Mouse (Mus musculus) embryonic facial prominence, embryonic 15.5 days (tissue): Measurements from ENCODE around the gene Ttc28. TPM values are rescaled to one million over a fixed set of nuclear protein-coding genes. Genes with fewer than 3 reads are reported as not detected.

Experiments used
- ATAC-seq: fragments of 200-750 bp; cut with Nextera tagmentation; 2 replicates; pipeline ENCODE4 v1.8.0; 2017; ENCODE audit warnings: low read depth, moderate TSS enrichment; ENCODE audit not compliant: insufficient number of reproducible peaks, low FRiP score, low TSS enrichment
- H3K27ac ChIP-seq: fragments of 300-500 bp; sonication (generic); replicated peaks from 2 replicates; pipeline ENCODE4 v1.5.1; 2015; ENCODE audit warnings: mild to moderate bottlenecking, inconsistent platforms
- H3K27me3 ChIP-seq: fragments of 300-500 bp; sonication (generic); 2 replicates; pipeline ENCODE4 v1.6.1; 2015; ENCODE audit warnings: inconsistent platforms
- H3K36me3 ChIP-seq: fragments of 300-500 bp; sonication (generic); 2 replicates; pipeline ENCODE4 v1.6.1; 2015; ENCODE audit warnings: mild to moderate bottlenecking, inconsistent platforms
- H3K4me1 ChIP-seq: fragments of 300-500 bp; sonication (generic); 2 replicates; pipeline ENCODE4 v1.6.1; 2015; ENCODE audit warnings: inconsistent platforms
- H3K4me2 ChIP-seq: fragments of 300-500 bp; sonication (generic); replicated peaks from 2 replicates; pipeline ENCODE4 v1.6.1; 2015; ENCODE audit warnings: mild to moderate bottlenecking, inconsistent platforms
- H3K4me3 ChIP-seq: fragments of 300-500 bp; sonication (generic); replicated peaks from 2 replicates; pipeline ENCODE4 v1.5.1; 2015; ENCODE audit warnings: mild to moderate bottlenecking, inconsistent platforms
- H3K9ac ChIP-seq: fragments of 300-500 bp; sonication (generic); 2 replicates; pipeline ENCODE4 v1.6.1; 2015; ENCODE audit warnings: inconsistent platforms
- H3K9me3 ChIP-seq: fragments of 300-500 bp; sonication (generic); replicated peaks from 2 replicates; pipeline ENCODE4 v1.6.1; 2016; ENCODE audit warnings: inconsistent platforms
- WGBS: fragments of 180-500 bp; shearing (Covaris S2); methylation state at CpG from one replicate; pipeline ENCODE4 v1.1.7; 2015; 5-methylcytosine and 5-hydroxymethylcytosine counted together
- polyA plus RNA-seq: library from polyadenylated mRNA; unstranded; fragments of >200 nt; fragmentation: Nextera tagmentation; extraction: Ambion mirVana; gene quantifications from 2 replicates; pipeline ENCODE4 v1.2.1, GENCODE M21; 2015

Gene Ttc28
- polyA plus RNA-seq, 1 experiment from 2014 or later: 12.7 TPM

GRCm38 (mm10) chr5:111227850-111228249 lies 348.2 kb downstream of the Ttc28 start:
- Histone ChIP-seq H3K9me3 (no peaks in the 10 kb centered on the region), H3K4me1 (peaks cover 38% of the 10 kb centered on the region), H3K4me3 (no peak overlapping the region), H3K9ac (no peak overlapping the region), H3K36me3 (peaks cover 43% of the 10 kb centered on the region), H3K27me3 (no peaks in the 10 kb centered on the region), H3K27ac (peak overlapping the region; percentile 76), H3K4me2 (no peak overlapping the region)
- no peak for ATAC-seq
- 13% methylated on average over 5 of the region's 5 CpGs for WGBS

- peaks cover 44% of the 10 kb centered on the region for H3K4me1 ChIP-seq
- no peak overlapping the region for H3K4me2 ChIP-seq
- WGBS: 33% methylated on average over 14 of the region's 14 CpGs
- no peak overlapping the region for H3K9ac ChIP-seq
- ATAC-seq: peak; percentile 39; the same call in 1 of the 2 replicates
- H3K27ac ChIP-seq: peak overlapping the region; percentile 76
- no peaks in the 10 kb centered on the region for H3K27me3 ChIP-seq
- H3K9me3 ChIP-seq: no peaks in the 10 kb centered on the region
- H3K4me3 ChIP-seq: no peak overlapping the region
- H3K36me3 ChIP-seq: peaks cover 38% of the 10 kb centered on the region
Measured at GRCm38 (mm10) chr5:111228302-111229040, 348.9 kb downstream of the Ttc28 start.

GRCm38 (mm10) chr5:111229041-111229394 lies 349.4 kb downstream of the Ttc28 start:
- H3K4me3 ChIP-seq: no peak overlapping the region
- no peak overlapping the region for H3K9ac ChIP-seq
- peaks cover 32% of the 10 kb centered on the region for H3K36me3 ChIP-seq
- H3K27me3 ChIP-seq: no peaks in the 10 kb centered on the region
- H3K4me2 ChIP-seq: no peak overlapping the region
- WGBS: 53% methylated on average over 12 of the region's 12 CpGs
- H3K9me3 ChIP-seq: no peaks in the 10 kb centered on the region
- peak overlapping the region; percentile 76 for H3K27ac ChIP-seq
- H3K4me1 ChIP-seq: peaks cover 45% of the 10 kb centered on the region
- ATAC-seq: no peak

GRCm38 (mm10) chr5:111229671-111230070 lies 350.1 kb downstream of the Ttc28 start:
- no peaks in the 10 kb centered on the region for H3K9me3 ChIP-seq
- H3K27ac ChIP-seq: no peak overlapping the region
- H3K36me3 ChIP-seq: peaks cover 26% of the 10 kb centered on the region; the same call in 1 of the 2 replicates
- H3K4me2 ChIP-seq: no peak overlapping the region
- H3K4me3 ChIP-seq: no peak overlapping the region
- no peak overlapping the region for H3K9ac ChIP-seq
- H3K4me1 ChIP-seq: peaks cover 45% of the 10 kb centered on the region
- 48% methylated on average over 3 of the region's 3 CpGs for WGBS
- no peaks in the 10 kb centered on the region for H3K27me3 ChIP-seq
- ATAC-seq: no peak

GRCm38 (mm10) chr5:111231044-111231443 lies 351.4 kb downstream of the Ttc28 start:
- Histone ChIP-seq H3K4me2 (no peak overlapping the region), H3K36me3 (peaks cover 28% of the 10 kb centered on the region; the same call in 1 of the 2 replicates)
- 73% methylated on average over 13 of the region's 13 CpGs for WGBS

DNA sequence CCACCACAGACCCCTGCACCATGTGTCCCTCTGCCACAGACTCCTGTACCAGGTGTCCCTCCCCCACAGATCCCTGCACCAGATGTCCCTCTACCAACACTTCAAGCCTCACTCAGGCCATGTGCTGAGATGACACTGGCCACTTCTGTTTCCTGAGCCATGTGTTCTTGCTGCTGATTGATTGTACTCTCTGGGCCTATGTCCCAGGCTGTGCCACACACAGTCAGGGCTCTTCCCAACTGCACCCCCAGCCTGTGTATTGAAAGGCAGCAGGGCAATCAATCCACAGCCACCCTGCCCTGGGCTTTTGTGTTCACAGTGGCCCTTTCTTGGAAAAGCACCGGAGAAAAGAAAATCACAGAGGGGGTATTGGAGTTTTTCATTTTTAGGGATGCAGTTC lies 352.2 kb downstream of the Ttc28 start:
- H3K36me3 ChIP-seq: peaks cover 35% of the 10 kb centered on the region
- no peak overlapping the region for H3K4me3 ChIP-seq
- H3K27ac ChIP-seq: no peak overlapping the region
- no peaks in the 10 kb centered on the region for H3K9me3 ChIP-seq
- peaks cover 57% of the 10 kb centered on the region for H3K4me1 ChIP-seq
- WGBS: 89% methylated on average over 1 of the region's 1 CpGs
- no peaks in the 10 kb centered on the region for H3K27me3 ChIP-seq
- no peak overlapping the region for H3K9ac ChIP-seq
- no peak for ATAC-seq
- no peak overlapping the region for H3K4me2 ChIP-seq

More at GRCm38 (mm10) chr5:111231044-111231443, 351.4 kb downstream of the Ttc28 start:
- no peak overlapping the region for H3K4me3 ChIP-seq
- H3K9ac ChIP-seq: no peak overlapping the region
- no peak overlapping the region for H3K27ac ChIP-seq
- peaks cover 54% of the 10 kb centered on the region for H3K4me1 ChIP-seq
- ATAC-seq: no peak
- H3K9me3 ChIP-seq: no peaks in the 10 kb centered on the region
- no peaks in the 10 kb centered on the region for H3K27me3 ChIP-seq

DNA sequence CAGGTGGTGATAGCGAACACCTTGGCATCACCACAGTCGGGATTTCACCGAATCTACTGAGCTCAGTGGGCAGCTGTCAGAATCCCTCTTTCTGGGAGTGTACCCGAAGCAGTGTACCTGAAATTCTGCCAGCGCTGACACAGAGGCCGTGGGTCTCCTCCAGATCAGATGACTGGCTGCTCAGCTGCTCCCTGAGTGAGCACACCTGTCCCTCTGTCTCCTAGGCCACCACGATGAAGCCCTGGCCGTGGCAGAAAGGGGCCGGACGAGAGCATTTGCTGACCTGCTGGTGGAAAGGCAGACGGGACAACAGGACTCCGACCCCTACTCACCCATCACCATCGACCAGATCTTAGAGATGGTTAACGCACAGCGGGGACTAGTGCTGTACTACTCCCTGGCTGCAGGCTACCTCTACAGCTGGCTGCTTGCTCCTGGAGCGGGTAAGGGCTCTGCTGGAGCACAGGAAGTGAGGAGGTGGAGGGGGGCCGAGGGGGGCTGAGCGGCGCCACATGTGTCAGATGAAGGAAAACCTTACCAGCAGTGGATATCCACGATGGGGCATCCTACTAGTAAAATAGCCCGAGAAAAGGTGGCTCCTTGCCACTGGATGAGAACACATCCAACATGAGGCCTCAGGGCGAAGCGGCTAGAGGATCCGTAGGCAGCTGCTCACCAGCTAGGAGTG lies 353.6 kb downstream of the Ttc28 start:
- Histone ChIP-seq H3K27me3 (no peaks in the 10 kb centered on the region), H3K4me3 (no peak overlapping the region), H3K9ac (no peak overlapping the region), H3K4me2 (no peak overlapping the region), H3K36me3 (peaks cover 42% of the 10 kb centered on the region), H3K27ac (no peak overlapping the region), H3K4me1 (peaks cover 55% of the 10 kb centered on the region), H3K9me3 (no peaks in the 10 kb centered on the region)
- ATAC-seq: no peak
- WGBS: 55% methylated on average over 24 of the region's 24 CpGs

- no peaks in the 10 kb centered on the region for H3K9me3 ChIP-seq
- no peak for ATAC-seq
- WGBS: 62% methylated on average over 12 of the region's 12 CpGs
- no peak overlapping the region for H3K9ac ChIP-seq
- no peak overlapping the region for H3K27ac ChIP-seq
- H3K4me2 ChIP-seq: no peak overlapping the region
- no peaks in the 10 kb centered on the region for H3K27me3 ChIP-seq
- H3K36me3 ChIP-seq: peaks cover 53% of the 10 kb centered on the region
- no peak overlapping the region for H3K4me3 ChIP-seq
- peaks cover 37% of the 10 kb centered on the region for H3K4me1 ChIP-seq
Measured at GRCm38 (mm10) chr5:111235131-111235530, 355.5 kb downstream of the Ttc28 start.

DNA sequence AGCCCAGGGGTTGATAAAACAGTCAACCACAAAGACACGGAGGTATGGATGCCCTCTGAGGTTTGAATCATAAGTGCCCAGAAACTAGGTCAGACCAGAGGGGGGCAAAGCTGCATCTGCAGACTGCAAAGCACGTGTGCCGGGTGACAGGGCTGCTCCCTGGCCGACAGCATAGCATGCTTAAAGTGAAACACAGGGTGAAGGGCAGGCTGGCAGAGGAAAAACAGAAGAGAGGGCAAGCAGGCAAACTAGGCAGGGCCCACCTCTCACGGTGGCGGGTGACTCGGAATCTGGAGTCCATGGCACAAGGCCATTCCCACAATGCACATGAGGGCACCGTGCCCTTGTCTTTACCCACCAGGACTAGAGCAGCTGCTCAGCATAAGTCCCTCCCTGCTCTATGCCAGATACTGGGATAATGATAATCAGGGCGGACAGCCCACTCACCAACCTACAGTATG lies 357.6 kb downstream of the Ttc28 start:
- WGBS: 71% methylated on average over 9 of the region's 9 CpGs

GRCm38 (mm10) chr5:111239223-111239622 lies 359.6 kb downstream of the Ttc28 start:
- Histone ChIP-seq H3K36me3 (peaks cover 50% of the 10 kb centered on the region), H3K4me2 (no peak overlapping the region), H3K9ac (no peak overlapping the region), H3K4me3 (no peak overlapping the region), H3K4me1 (peaks cover 41% of the 10 kb centered on the region), H3K27me3 (no peaks in the 10 kb centered on the region), H3K9me3 (no peaks in the 10 kb centered on the region), H3K27ac (no peak overlapping the region)
- peak; percentile 37; the same call in 1 of the 2 replicates for ATAC-seq
- 48% methylated on average over 7 of the region's 7 CpGs for WGBS

More for the DNA sequence above, 357.6 kb downstream of the Ttc28 start:
- Histone ChIP-seq H3K4me3 (no peak overlapping the region), H3K9ac (no peak overlapping the region), H3K4me1 (peaks cover 37% of the 10 kb centered on the region), H3K27me3 (no peaks in the 10 kb centered on the region), H3K36me3 (peaks cover 57% of the 10 kb centered on the region), H3K27ac (0 out of 2 replicates have a peak overlapping the region, but pooled peaks have one; percentile 34), H3K4me2 (no peak overlapping the region), H3K9me3 (no peaks in the 10 kb centered on the region)
- no peak for ATAC-seq

- 15% methylated on average over 14 of the region's 14 CpGs for WGBS
- Histone ChIP-seq H3K4me1 (peaks cover 28% of the 10 kb centered on the region), H3K9me3 (no peaks in the 10 kb centered on the region), H3K27me3 (no peaks in the 10 kb centered on the region), H3K36me3 (peaks cover 25% of the 10 kb centered on the region), H3K27ac (peak overlapping the region; percentile 39; the same call in 1 of the 2 replicates), H3K4me2 (no peak overlapping the region), H3K4me3 (no peak overlapping the region), H3K9ac (no peak overlapping the region)
- no peak; the same call in 1 of the 2 replicates for ATAC-seq
Measured at GRCm38 (mm10) chr5:111243447-111244040, 363.9 kb downstream of the Ttc28 start.
